Mouse (Mus musculus): Measurements from ENCODE around the gene Ptf1a.

Ptf1a gene

DNA sequence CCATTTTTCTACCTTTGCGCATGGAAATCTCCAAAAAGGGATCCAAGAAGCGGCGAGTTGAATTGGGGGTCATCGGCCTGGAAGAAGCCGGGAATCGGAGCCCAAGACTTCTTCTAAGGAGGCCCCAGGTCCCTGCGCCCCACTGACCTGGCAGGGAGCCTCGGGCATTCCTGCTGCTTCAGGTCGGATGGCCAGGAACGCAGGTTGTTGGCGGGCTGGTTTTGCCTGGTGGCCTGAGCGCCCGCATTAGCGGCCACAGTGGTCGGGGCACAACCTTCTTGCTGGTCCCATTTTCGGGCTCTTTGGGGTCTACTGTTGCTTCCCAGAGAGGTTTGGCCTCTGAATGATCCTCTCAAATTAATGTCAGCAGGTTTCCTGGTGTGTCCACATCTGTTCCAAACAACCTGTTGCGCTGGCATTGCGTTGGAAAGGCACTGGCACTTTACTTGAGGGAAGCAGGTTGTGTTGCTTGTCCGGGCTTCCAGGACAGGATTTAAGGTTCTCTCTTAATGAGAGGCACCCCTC, 7.1 kb downstream of the Ptf1a start:
- no peak for DNase-seq (ENCODE audit: extremely low spot score, low spot score)

DNA sequence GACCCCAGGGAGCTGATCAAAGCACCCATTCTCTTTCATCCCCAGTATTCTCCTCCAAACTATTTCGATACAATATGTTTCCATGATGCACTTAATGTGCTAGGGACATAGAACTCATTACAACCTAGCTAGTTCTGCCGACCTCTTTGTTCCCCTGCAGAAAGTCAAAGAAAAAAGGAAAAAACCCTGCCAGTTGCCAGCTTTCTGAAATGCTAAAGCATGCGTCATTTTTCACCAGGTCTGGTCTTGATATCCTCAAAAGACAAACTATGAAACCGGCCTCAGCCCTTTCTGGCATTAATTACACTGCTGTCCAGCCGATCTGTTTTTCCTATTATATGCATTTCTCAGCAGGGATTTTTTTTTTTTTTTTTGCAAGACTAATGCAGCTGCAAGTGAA, 9.8 kb downstream of the Ptf1a start:
- no peak for DNase-seq (ENCODE audit: extremely low spot score, low spot score)

DNA sequence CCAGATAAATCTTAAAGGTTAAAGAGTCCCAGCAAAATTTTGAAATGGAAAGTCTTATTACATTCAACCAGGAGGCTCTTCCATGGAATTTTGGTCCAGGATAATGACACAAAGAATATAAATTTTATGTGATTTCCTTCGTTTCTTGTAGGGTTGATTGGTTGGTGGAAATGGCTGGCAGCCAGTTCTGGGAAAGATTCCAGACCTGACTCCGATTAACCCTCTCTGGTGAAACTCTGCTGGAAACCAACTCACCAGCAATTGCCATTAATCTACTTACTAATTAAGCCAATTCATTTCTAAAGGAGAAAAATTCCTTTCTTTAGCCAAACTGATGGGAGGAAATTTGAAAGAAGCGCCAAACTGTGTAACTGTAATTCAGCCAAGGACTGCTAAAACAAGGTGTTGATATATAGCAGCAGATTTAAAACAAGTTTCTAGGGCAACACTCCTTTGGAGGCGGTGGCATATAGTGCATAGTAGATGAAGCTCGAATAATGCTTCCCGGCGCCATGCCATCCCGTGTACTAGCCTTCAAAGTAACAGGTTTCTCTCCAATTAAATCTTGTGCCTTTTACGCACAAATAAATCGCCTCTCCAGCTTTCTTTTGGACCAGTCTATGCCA, 10.5 kb downstream of the Ptf1a start:
- no peak for DNase-seq (ENCODE audit: extremely low spot score, low spot score)

DNA sequence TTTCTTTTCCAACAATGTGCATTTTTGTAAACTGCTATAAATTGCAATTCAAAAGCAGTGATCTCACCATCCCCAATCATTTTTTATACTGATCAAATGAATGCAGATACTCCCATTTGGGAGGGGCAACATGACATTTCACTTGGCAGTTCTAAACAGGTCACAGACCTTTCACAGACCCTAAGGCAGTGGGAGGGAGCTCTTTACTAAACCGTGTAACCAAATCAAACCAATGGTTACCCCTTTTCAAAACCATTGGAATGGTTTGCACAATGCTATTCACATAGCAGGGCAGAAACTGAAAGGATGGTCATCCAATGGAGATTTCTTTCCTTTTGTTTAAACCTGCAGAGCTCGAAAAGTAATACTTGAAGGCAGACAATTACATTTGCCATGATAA, 13.3 kb downstream of the Ptf1a start:
- DNase-seq (ENCODE audit: extremely low spot score, low spot score) = no peak

DNA sequence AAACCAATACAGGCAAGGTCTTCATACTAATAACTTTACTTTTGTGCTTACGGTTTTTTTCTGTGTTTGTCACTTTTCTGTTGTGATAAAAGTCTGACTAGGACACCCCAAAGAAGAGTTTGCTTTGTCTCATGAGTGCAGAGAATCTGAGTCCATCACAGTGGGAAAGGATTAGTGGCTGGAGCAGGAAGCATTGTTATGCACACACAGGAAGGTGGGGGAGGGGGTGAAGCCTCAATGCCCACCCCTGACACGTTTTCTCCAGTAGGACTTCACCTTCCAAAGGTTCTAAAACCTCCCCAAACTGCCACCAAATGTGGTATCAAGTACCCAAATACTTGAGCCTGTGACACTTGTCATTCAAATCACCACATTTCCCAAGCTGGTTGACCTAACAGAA, 16.5 kb downstream of the Ptf1a start:
- DNase-seq (ENCODE audit: extremely low spot score, low spot score) = no peak

DNA sequence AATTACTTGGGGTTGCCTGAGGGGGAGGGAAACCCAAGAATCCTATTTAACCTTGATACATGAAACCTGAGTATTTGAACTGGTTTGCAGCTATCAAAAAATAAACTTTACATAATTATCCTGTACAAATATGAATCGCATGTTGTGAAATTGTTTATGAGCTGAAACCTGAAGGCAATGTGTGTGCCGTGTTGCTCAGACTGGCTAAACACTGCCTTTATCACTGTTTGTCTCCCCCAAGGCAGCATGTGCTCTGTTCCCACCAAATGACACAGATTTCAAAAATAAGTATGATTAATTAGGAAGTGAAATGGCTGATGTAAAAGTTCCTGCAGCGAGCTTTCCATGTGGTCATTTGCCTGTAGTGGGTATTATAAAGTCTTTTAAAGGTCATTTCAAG, 44.8 kb downstream of the Ptf1a start:
- no peak for DNase-seq (ENCODE audit: extremely low spot score, low spot score)

Data from neural tube, embryonic 10.5 days (tissue).